ENCODE assay signal across 1 mouse cellular context in genomic region chr1:132155737-132156136, GRCm38 (mm10).
TF ChIP-seq lines count a peak whose summit lies in the region.

No protein-coding gene starts in this region.

TF ChIP-seq in MEL, 35 proteins besides CTCF, POLR2A, EP300 and RAD21 (continued from another document):
- peak; percentile 46; the same call in 1 of the 2 replicates for TF ChIP-seq SIN3A (IDR thresholded peaks at IDR 0.05; ENCODE audit: low read length)
